Mouse (Mus musculus) testis, adult 2 months (tissue): ENCODE measurements around the gene Rabl3. TPM values are rescaled to one million over a fixed set of nuclear protein-coding genes. Genes with fewer than 3 reads are reported as not detected.

Source experiments
- H3K27ac ChIP-seq: fragments of 200-500 bp; 2 replicates; pipeline ENCODE4 v1.5.1; 2012; ENCODE audit warnings: low read depth, low read length; ENCODE audit not compliant: control insufficient read depth, insufficient read depth
- H3K27me3 ChIP-seq: fragments of 200-500 bp; 2 replicates; pipeline ENCODE4 v1.6.1; 2012; ENCODE audit warnings: mild to moderate bottlenecking, low read length, moderate library complexity; ENCODE audit not compliant: control insufficient read depth, insufficient read depth
- H3K36me3 ChIP-seq: fragments of 200-500 bp; 2 replicates; pipeline ENCODE4 v1.6.1; 2012; ENCODE audit warnings: mild to moderate bottlenecking, low read length; ENCODE audit not compliant: control insufficient read depth, insufficient read depth
- H3K4me1 ChIP-seq: fragments of 200-500 bp; 2 replicates; pipeline ENCODE4 v1.6.1; 2012; ENCODE audit warnings: low read length; ENCODE audit not compliant: control insufficient read depth, insufficient read depth
- H3K4me3 ChIP-seq: fragments of 200-500 bp; 2 replicates; pipeline ENCODE4 v1.5.1; 2012; ENCODE audit warnings: low read depth, mild to moderate bottlenecking, low read length, moderate library complexity, mixed read lengths; ENCODE audit not compliant: control insufficient read depth
- CTCF ChIP-seq: fragments of 200-500 bp; IDR thresholded peaks from 2 replicates; pipeline ENCODE4 v1.5.1; 2012; ENCODE audit warnings: low read depth, mild to moderate bottlenecking, inconsistent platforms, low read length, moderate library complexity; ENCODE audit not compliant: control insufficient read depth, insufficient read depth, insufficient replicate concordance
- POLR2A ChIP-seq: fragments of 200-500 bp; IDR thresholded peaks from 2 replicates; pipeline ENCODE4 v1.6.1; 2012; ENCODE audit warnings: low read depth, mild to moderate bottlenecking, inconsistent platforms, low read length, moderate library complexity; ENCODE audit not compliant: control insufficient read depth
- polyA plus RNA-seq: library from polyadenylated mRNA; depleted of rRNA; stranded (reverse); fragments of >200 nt; gene quantifications from 2 replicates; pipeline ENCODE4 v1.2.3, GENCODE M21; 2012

Rabl3 gene
- polyA plus RNA-seq, 1 experiment, result 6.0 TPM

GRCm38 (mm10) chr16:37580651-37581050 is 41.0 kb downstream of the Rabl3 start:
- Histone ChIP-seq H3K36me3 (no peaks in the 10 kb centered on the region), H3K27ac (no peak overlapping the region), H3K27me3 (no peaks in the 10 kb centered on the region), H3K4me3 (no peak overlapping the region), H3K4me1 (peaks cover 9% of the 10 kb centered on the region)
- TF ChIP-seq CTCF (no peak), POLR2A (no peak)

GRCm38 (mm10) chr16:37581901-37582300 is 42.2 kb downstream of the Rabl3 start:
- no peak overlapping the region for H3K27ac ChIP-seq

DNA sequence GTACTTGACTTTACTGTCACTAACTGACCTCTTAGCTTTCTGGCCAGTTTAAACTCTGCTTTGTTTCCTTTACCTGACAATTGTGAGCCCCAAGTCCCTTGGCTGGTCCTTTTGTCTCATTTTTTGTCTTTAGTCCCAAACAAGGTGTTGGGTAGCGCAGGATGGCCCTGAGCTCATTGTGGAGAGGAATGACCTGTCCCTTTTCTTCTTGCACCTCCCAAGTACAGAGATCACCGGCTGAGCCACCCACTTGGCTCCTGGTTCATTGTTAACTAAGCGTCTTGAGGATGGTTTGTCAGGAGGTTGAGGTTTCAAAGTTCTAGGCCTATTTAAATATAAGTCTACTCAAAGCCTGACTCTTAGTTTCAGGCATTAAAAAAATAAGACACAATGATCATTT is 43.6 kb downstream of the Rabl3 start:
- no peaks in the 10 kb centered on the region for H3K27me3 ChIP-seq
- H3K36me3 ChIP-seq, result no peaks in the 10 kb centered on the region
- H3K4me1 ChIP-seq, result peaks cover 9% of the 10 kb centered on the region
- no peak overlapping the region for H3K27ac ChIP-seq
- no peak overlapping the region for H3K4me3 ChIP-seq
- TF ChIP-seq POLR2A (no peak), CTCF (no peak)

More at GRCm38 (mm10) chr16:37581901-37582300, 42.2 kb downstream of the Rabl3 start:
- Histone ChIP-seq H3K36me3 (no peaks in the 10 kb centered on the region), H3K27me3 (no peaks in the 10 kb centered on the region), H3K4me1 (peaks cover 9% of the 10 kb centered on the region), H3K4me3 (no peak overlapping the region)
- no peak for TF ChIP-seq CTCF
- TF ChIP-seq POLR2A, result no peak

DNA sequence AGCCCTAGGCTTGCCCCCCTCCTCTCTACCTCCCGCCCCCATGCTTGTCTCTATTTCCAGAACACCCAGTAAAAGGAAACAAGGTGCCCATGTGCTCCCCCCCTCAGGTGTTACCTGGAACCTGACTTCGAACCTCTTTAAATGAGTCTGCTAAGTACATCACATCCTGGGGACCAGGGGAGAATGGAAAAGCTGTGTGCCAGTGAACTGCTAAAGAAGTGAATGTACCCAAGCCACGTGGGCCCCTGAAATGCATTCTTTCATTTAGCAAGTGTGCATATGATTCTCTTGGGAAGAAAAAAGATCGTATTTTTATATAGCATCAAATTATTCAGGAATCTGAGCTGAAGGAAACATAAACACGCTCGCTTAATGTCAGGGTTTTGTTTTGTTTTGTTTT is 44.1 kb downstream of the Rabl3 start:
- Histone ChIP-seq H3K4me3 (no peak overlapping the region), H3K27ac (peak overlapping the region; percentile 60; the same call in 1 of the 2 replicates), H3K27me3 (no peaks in the 10 kb centered on the region), H3K36me3 (no peaks in the 10 kb centered on the region), H3K4me1 (peaks cover 9% of the 10 kb centered on the region)
- TF ChIP-seq CTCF (no peak), POLR2A (no peak)

DNA sequence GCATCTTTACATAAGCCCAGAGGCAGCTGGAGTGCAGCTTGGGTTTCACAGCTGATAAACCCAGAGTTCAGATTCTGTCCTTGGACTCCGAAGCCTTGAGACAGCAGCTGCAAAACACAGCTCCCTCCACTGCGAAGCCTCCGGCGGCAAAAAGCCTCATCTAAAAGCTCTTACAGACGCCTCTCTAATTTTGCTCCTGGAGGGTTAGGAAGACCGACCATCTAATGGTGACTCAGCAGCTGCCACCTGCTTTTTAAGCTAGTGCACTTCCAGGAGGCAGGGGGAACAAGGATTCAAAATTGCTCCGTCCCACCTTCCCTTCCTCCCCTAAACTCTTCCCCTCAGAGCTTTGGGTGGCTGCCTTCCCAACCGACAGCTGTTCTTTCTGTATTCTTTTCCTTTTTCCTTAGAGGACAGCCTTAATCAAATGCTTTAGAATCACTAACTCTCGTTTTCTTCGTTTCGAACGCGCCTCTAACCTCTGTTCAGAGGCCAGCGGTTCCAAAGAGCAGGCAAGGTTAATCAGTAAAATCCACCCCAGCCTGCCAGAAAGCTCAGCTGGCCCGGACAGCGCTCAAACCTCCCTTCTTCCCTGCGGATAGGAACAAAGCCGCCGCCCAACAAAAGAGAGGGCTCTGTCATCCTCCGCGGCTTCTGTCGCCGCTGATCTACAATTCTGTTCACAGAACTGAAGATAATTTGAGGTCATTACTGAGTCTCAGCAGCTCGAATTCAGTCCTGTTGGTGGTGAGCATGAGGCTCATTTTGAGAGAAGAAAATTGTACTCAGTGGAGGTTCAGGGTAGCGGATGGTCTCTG is 44.7 kb downstream of the Rabl3 start:
- Histone ChIP-seq H3K4me3 (peak overlapping the region; percentile 8), H3K36me3 (no peaks in the 10 kb centered on the region), H3K27ac (peak overlapping the region; percentile 76), H3K27me3 (no peaks in the 10 kb centered on the region), H3K4me1 (peaks cover 9% of the 10 kb centered on the region)
- no peak for TF ChIP-seq CTCF
- TF ChIP-seq POLR2A, result no peak

GRCm38 (mm10) chr16:37585129-37585563 is 45.5 kb downstream of the Rabl3 start:
- no peak for TF ChIP-seq POLR2A
- no peak for TF ChIP-seq CTCF
- Histone ChIP-seq H3K27ac (peak overlapping the region; percentile 17), H3K36me3 (no peaks in the 10 kb centered on the region), H3K4me1 (peaks cover 9% of the 10 kb centered on the region), H3K27me3 (no peaks in the 10 kb centered on the region), H3K4me3 (no peak overlapping the region)

- H3K27me3 ChIP-seq, result no peaks in the 10 kb centered on the region
These were observed 51.2 kb downstream of the Rabl3 start for GRCm38 (mm10) chr16:37590921-37591320.

More at GRCm38 (mm10) chr16:37590921-37591320, 51.2 kb downstream of the Rabl3 start:
- Histone ChIP-seq H3K4me1 (no peaks in the 10 kb centered on the region; the same call in 1 of the 2 replicates), H3K4me3 (no peak overlapping the region), H3K27ac (no peak overlapping the region), H3K36me3 (no peaks in the 10 kb centered on the region)
- TF ChIP-seq CTCF (no peak), POLR2A (no peak)
